Mouse (Mus musculus): Measurements from ENCODE around the gene Cys1.
A peak's percentile ranks its signal among the peaks of the same experiment; 100 is the strongest.

The Cys1 gene

GRCm38 (mm10) chr12:24698514-24698913 lies 16.9 kb upstream of the Cys1 start:
- no peak for DNase-seq (ENCODE audit: low read depth, low spot score)

GRCm38 (mm10) chr12:24697484-24698204 lies 16.0 kb upstream of the Cys1 start:
- DNase-seq (ENCODE audit: low read depth, low spot score) = no peak

GRCm38 (mm10) chr12:24696500-24697483 lies 15.2 kb upstream of the Cys1 start:
- DNase-seq (ENCODE audit: low read depth, low spot score) = peak; percentile 52

- DNase-seq (ENCODE audit: low read depth, low spot score) = no peak
These were observed 8.7 kb upstream of the Cys1 start for GRCm38 (mm10) chr12:24690351-24690750.

- no peak for DNase-seq (ENCODE audit: low read depth, low spot score)
These were observed 5.2 kb upstream of the Cys1 start for GRCm38 (mm10) chr12:24686696-24687346.

GRCm38 (mm10) chr12:24686038-24686695 lies 4.6 kb upstream of the Cys1 start:
- DNase-seq (ENCODE audit: low read depth, low spot score) = no peak

- no peak for DNase-seq (ENCODE audit: low read depth, low spot score)
These were observed 1.8 kb upstream of the Cys1 start for GRCm38 (mm10) chr12:24683461-24683860.

GRCm38 (mm10) chr12:24682563-24682962 lies 950 bp upstream of the Cys1 start:
- peak; percentile 74 for DNase-seq (ENCODE audit: low read depth, low spot score)

- no peak for DNase-seq (ENCODE audit: low read depth, low spot score)
These were observed 924 bp downstream of the Cys1 start for GRCm38 (mm10) chr12:24680492-24681285.

GRCm38 (mm10) chr12:24680096-24680491 lies 1.5 kb downstream of the Cys1 start:
- DNase-seq (ENCODE audit: low read depth, low spot score) = no peak

GRCm38 (mm10) chr12:24662131-24662530 lies 19.5 kb downstream of the Cys1 start:
- no peak for DNase-seq (ENCODE audit: low read depth, low spot score)

- no peak for DNase-seq (ENCODE audit: low read depth, low spot score)
These were observed 20.5 kb downstream of the Cys1 start for GRCm38 (mm10) chr12:24661100-24661499.

GRCm38 (mm10) chr12:24659923-24660322 lies 21.7 kb downstream of the Cys1 start:
- no peak for DNase-seq (ENCODE audit: low read depth, low spot score)

- DNase-seq (ENCODE audit: low read depth, low spot score) = no peak
These were observed 22.6 kb downstream of the Cys1 start for GRCm38 (mm10) chr12:24658998-24659397.

GRCm38 (mm10) chr12:24656436-24656835 lies 25.2 kb downstream of the Cys1 start:
- DNase-seq (ENCODE audit: low read depth, low spot score) = no peak

- DNase-seq (ENCODE audit: low read depth, low spot score) = no peak
These were observed 27.3 kb downstream of the Cys1 start for GRCm38 (mm10) chr12:24654065-24654862.

GRCm38 (mm10) chr12:24651642-24652342 lies 29.8 kb downstream of the Cys1 start:
- peak; percentile 72 for DNase-seq (ENCODE audit: low read depth, low spot score)

GRCm38 (mm10) chr12:24651063-24651557 lies 30.5 kb downstream of the Cys1 start, which contains the start of gene Klf11:
TSS of gene Klf11 (plus strand) at chr12:24651274.
- DNase-seq (ENCODE audit: low read depth, low spot score) = peak; percentile 83

Measured in telencephalon, adult 2 months (tissue).